Mouse (Mus musculus): ENCODE data around the gene Rtn4. TPM values are rescaled to one million over a fixed set of nuclear protein-coding genes. Genes with fewer than 3 reads are reported as not detected.
"Not testable (repeated sequence)": the region's sequence is repeated elsewhere in the genome, so short reads cannot be mapped to it uniquely, and the experiment has no call there.

Gene Rtn4
- polyA plus RNA-seq, 1 experiment from 2014 or later: 59.3 TPM

GRCm38 (mm10) chr11:29747881-29748280 lies 55.1 kb downstream of the Rtn4 start:
- Histone ChIP-seq H3K27ac (ENCODE audit: low read length) (no peak overlapping the region), H3K27me3 (ENCODE audit: control insufficient read depth, insufficient read depth, low read length) (no peaks in the 10 kb centered on the region), H3K36me3 (ENCODE audit: control insufficient read depth, insufficient read depth) (peaks cover 21% of the 10 kb centered on the region), H3K9ac (ENCODE audit: low read length) (no peak overlapping the region), H3K4me1 (ENCODE audit: control insufficient read depth, insufficient read depth, low read length) (0 out of 2 replicates have a peak, but pooled peaks cover 4% of the 10 kb centered on the region), H3K9me3 (replicated peaks; ENCODE audit: control insufficient read depth, low read length) (no peaks in the 10 kb centered on the region), H3K4me3 (ENCODE audit: low read length) (no peak overlapping the region), H3K4me2 (ENCODE audit: low read depth, low read length) (no peak overlapping the region)
- no peak for ATAC-seq (replicated peaks; ENCODE audit: extremely low read depth, insufficient read depth, low FRiP score)
- WGBS: 44% methylated on average over 1 of the region's 1 CpGs

DNA sequence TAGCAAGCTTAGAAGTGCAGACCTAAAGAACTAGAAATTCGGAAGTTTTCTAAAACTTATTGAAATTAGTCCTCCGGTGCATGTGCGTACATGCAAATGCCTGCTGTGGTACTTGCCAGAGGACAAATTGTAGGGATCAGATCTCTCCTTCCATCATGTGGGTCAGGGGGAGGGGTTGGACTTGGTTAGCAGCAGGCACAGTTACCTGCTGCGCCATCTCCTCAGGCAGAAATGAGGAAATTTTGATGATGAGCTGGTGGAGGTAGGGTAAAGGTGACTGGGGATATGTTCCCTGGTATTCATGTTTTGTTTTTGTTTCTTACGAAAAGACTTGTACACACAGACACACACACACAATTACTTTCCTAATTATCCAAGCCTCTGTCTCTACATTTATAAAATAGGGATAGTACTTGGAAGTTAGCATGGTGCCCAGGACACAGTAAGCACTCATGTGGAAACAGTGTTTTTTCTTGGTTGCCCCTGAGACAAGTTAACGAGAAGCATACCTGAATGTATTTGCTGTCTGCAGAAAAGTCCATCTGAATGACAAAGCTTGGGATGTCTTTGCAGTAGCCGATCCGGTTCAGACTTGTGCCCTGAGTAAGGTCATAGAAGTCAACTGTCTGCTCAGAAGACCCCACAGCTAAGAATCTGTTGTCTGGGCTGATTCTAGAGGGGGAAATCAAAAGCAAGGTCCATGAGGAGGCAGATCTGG lies 56.2 kb downstream of the Rtn4 start:
- Histone ChIP-seq H3K4me1 (ENCODE audit: control insufficient read depth, insufficient read depth, low read length) (0 out of 2 replicates have a peak, but pooled peaks cover 4% of the 10 kb centered on the region), H3K9ac (ENCODE audit: low read length) (no peak overlapping the region), H3K27ac (ENCODE audit: low read length) (no peak overlapping the region), H3K9me3 (replicated peaks; ENCODE audit: control insufficient read depth, low read length) (no peaks in the 10 kb centered on the region), H3K4me2 (ENCODE audit: low read depth, low read length) (no peak overlapping the region), H3K4me3 (ENCODE audit: low read length) (no peak overlapping the region), H3K36me3 (ENCODE audit: control insufficient read depth, insufficient read depth) (peaks cover 18% of the 10 kb centered on the region), H3K27me3 (ENCODE audit: control insufficient read depth, insufficient read depth, low read length) (no peaks in the 10 kb centered on the region)
- ATAC-seq (replicated peaks; ENCODE audit: extremely low read depth, insufficient read depth, low FRiP score): no peak
- WGBS: 89% methylated on average over 8 of the region's 8 CpGs

DNA sequence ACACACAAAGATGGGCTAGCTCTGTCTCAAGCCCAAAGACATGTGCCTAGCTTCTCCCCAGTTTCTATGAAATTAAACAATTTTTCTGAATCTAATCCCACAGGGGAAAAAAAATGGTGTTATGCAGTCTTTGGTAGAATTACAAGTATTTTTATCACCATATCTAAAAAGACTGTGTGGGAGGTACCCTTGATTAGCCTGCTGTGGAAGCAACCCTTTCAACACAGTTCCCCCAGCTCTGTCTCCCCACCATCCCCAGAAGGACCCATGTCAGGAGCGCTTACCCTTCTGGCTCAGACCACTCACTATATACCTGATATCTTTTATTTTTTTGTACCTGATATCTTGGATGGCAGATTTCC lies 56.7 kb downstream of the Rtn4 start:
- 97% methylated on average over 1 of the region's 1 CpGs for WGBS
- Histone ChIP-seq H3K4me3 (ENCODE audit: low read length) (no peak overlapping the region), H3K9me3 (replicated peaks; ENCODE audit: control insufficient read depth, low read length) (no peaks in the 10 kb centered on the region), H3K4me1 (ENCODE audit: control insufficient read depth, insufficient read depth, low read length) (0 out of 2 replicates have a peak, but pooled peaks cover 4% of the 10 kb centered on the region), H3K27ac (ENCODE audit: low read length) (no peak overlapping the region), H3K27me3 (ENCODE audit: control insufficient read depth, insufficient read depth, low read length) (no peaks in the 10 kb centered on the region), H3K36me3 (ENCODE audit: control insufficient read depth, insufficient read depth) (peaks cover 16% of the 10 kb centered on the region), H3K4me2 (ENCODE audit: low read depth, low read length) (no peak overlapping the region), H3K9ac (ENCODE audit: low read length) (no peak overlapping the region)
- no peak for ATAC-seq (replicated peaks; ENCODE audit: extremely low read depth, insufficient read depth, low FRiP score)

DNA sequence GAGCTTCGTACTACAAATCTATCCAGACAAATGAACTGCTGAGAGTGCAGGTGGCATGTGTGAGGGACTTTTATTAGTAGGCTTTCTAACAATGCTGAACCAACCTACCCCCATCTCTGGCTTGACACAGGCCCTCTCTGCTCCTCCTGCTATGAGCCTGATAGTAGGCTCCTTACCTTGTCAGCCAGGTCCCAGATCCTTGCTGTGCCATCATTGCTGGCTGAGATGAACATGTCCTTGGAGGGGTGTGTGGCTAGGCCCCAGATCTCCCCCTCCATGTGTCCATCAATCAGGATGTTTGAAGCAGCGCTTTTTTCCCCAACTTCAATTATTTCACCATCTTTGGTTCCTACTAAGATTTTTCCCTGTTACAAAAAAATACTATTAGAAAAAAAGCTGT lies 58.3 kb downstream of the Rtn4 start:
- Histone ChIP-seq H3K4me3 (ENCODE audit: low read length) (no peak overlapping the region), H3K27me3 (ENCODE audit: control insufficient read depth, insufficient read depth, low read length) (no peaks in the 10 kb centered on the region), H3K4me2 (ENCODE audit: low read depth, low read length) (no peak overlapping the region), H3K4me1 (ENCODE audit: control insufficient read depth, insufficient read depth, low read length) (0 out of 2 replicates have a peak, but pooled peaks cover 4% of the 10 kb centered on the region), H3K9me3 (replicated peaks; ENCODE audit: control insufficient read depth, low read length) (no peaks in the 10 kb centered on the region), H3K9ac (ENCODE audit: low read length) (no peak overlapping the region), H3K27ac (ENCODE audit: low read length) (no peak overlapping the region), H3K36me3 (ENCODE audit: control insufficient read depth, insufficient read depth) (peaks cover 9% of the 10 kb centered on the region)
- no peak for ATAC-seq (replicated peaks; ENCODE audit: extremely low read depth, insufficient read depth, low FRiP score)
- WGBS: 87% methylated on average over 2 of the region's 2 CpGs

DNA sequence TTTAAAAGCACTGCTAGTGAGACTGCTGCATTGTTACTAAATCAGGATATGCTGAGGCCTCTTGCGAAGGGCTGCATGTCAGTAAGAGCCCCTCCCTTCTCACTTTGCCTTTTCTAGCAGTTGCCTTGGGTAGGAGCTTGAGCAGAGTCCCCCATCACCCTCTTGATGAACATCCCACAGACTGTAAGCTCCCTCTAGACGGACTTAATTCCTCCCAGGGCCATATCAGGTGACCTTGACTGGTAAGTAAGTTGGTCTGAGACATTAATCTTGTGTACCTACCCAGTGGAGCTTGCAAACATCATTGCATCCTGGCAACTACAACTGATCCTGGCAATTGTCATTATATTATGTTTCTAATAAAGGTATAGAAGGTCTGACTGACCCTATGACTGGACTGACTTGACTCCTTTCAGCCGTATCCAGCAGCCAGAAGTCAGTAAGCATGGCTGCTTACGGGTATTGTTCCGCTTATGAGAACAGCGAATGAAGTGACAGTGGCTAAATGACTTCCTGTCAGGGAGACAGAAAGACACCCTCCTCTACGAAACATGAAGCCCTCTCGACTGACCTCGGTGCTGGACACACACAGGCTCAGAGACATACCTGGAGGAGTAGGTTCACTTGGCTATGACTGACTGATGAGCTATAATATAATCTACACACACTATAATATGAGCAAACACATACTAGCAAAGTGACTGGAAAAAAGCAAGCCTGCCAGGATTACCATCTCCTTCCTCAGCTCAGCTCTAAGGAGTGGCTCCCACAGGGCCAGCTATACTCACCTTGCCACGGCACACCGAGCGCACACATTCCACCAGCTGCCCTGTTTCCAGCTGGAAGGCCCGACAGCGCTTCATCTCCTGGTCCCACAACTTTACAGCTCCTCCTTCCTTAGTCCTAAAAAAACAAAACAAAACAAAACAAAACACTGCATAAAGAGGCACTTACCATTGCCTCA lies 59.2 kb downstream of the Rtn4 start:
- no peak overlapping the region for H3K27ac ChIP-seq (ENCODE audit: low read length)
- no peak overlapping the region for H3K4me2 ChIP-seq (ENCODE audit: low read depth, low read length)
- WGBS: 82% methylated on average over 14 of the region's 14 CpGs

DNA sequence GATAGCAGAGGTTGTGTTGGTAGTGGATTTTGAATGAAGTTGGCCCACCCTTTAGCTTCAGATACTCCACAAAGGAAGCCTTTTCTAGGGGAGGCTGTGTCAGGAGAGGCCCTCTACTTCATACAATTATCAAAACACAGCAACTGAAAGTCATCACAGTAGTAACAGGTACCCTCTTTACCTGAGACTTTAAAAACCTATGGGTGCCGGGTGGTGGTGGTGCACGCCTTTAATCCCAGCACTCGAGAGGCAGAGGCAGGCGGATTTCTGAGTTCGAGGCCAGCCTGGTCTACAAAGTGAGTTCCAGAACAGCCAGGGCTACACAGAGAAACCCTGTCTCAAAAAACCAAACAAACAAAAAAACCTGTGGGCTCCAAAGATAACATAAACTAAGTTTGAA lies 63.3 kb downstream of the Rtn4 start:
- ATAC-seq (replicated peaks; ENCODE audit: extremely low read depth, insufficient read depth, low FRiP score); H3K4me2 ChIP-seq (ENCODE audit: low read depth, low read length); H3K4me3 ChIP-seq (ENCODE audit: low read length); H3K27me3 ChIP-seq (ENCODE audit: control insufficient read depth, insufficient read depth, low read length); H3K36me3 ChIP-seq (ENCODE audit: control insufficient read depth, insufficient read depth); H3K27ac ChIP-seq (ENCODE audit: low read length); H3K9me3 ChIP-seq (replicated peaks; ENCODE audit: control insufficient read depth, low read length); H3K9ac ChIP-seq (ENCODE audit: low read length): not testable (repeated sequence)
- H3K4me1 ChIP-seq (ENCODE audit: control insufficient read depth, insufficient read depth, low read length): peaks cover 13% of the 10 kb centered on the region
- 92% methylated on average over 5 of the region's 5 CpGs for WGBS

More for the DNA sequence above, 59.2 kb downstream of the Rtn4 start:
- no peaks in the 10 kb centered on the region for H3K9me3 ChIP-seq (replicated peaks; ENCODE audit: control insufficient read depth, low read length)
- no peak overlapping the region for H3K9ac ChIP-seq (ENCODE audit: low read length)
- no peak for ATAC-seq (replicated peaks; ENCODE audit: extremely low read depth, insufficient read depth, low FRiP score)
- no peak overlapping the region for H3K4me3 ChIP-seq (ENCODE audit: low read length)
- H3K36me3 ChIP-seq (ENCODE audit: control insufficient read depth, insufficient read depth): peaks cover under 1% of the 10 kb centered on the region; the same call in 1 of the 2 replicates
- H3K27me3 ChIP-seq (ENCODE audit: control insufficient read depth, insufficient read depth, low read length): no peaks in the 10 kb centered on the region
- H3K4me1 ChIP-seq (ENCODE audit: control insufficient read depth, insufficient read depth, low read length): peaks cover 6% of the 10 kb centered on the region; the same call in 1 of the 2 replicates

- H3K4me1 ChIP-seq (ENCODE audit: control insufficient read depth, insufficient read depth, low read length): peaks cover 9% of the 10 kb centered on the region
- H3K9ac ChIP-seq (ENCODE audit: low read length): no peak overlapping the region
- no peak overlapping the region for H3K4me3 ChIP-seq (ENCODE audit: low read length)
- no peaks in the 10 kb centered on the region for H3K36me3 ChIP-seq (ENCODE audit: control insufficient read depth, insufficient read depth)
- H3K4me2 ChIP-seq (ENCODE audit: low read depth, low read length): no peak overlapping the region
- H3K27me3 ChIP-seq (ENCODE audit: control insufficient read depth, insufficient read depth, low read length): no peaks in the 10 kb centered on the region
- ATAC-seq (replicated peaks; ENCODE audit: extremely low read depth, insufficient read depth, low FRiP score): no peak
- H3K9me3 ChIP-seq (replicated peaks; ENCODE audit: control insufficient read depth, low read length): no peaks in the 10 kb centered on the region
- H3K27ac ChIP-seq (ENCODE audit: low read length): no peak overlapping the region
- WGBS: 89% methylated on average over 5 of the region's 5 CpGs
Measured at GRCm38 (mm10) chr11:29758617-29759016, 65.9 kb downstream of the Rtn4 start.

DNA sequence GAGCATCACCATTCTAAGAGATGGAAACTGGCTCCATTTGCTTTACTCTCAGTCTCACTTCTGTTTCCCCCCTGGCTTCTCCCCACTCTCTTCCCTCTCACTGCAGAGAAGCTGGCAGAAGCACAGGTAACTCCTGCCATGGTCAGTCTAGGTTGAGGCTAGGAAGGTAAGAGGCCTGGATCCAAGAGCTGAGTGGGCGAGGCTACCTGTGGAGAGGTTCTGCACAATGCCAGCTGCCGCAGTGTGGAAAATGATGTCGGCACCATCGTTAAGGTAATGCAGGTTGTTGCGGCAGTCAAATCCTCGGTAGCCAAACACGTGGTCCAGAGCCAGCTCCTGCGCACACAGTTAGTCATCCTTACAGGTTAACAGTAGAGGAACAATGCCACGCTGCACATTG lies 68.6 kb downstream of the Rtn4 start:
- no peak overlapping the region for H3K4me2 ChIP-seq (ENCODE audit: low read depth, low read length)
- ATAC-seq (replicated peaks; ENCODE audit: extremely low read depth, insufficient read depth, low FRiP score): no peak
- H3K4me3 ChIP-seq (ENCODE audit: low read length): no peak overlapping the region
- 91% methylated on average over 9 of the region's 9 CpGs for WGBS
- no peaks in the 10 kb centered on the region for H3K36me3 ChIP-seq (ENCODE audit: control insufficient read depth, insufficient read depth)
- H3K9me3 ChIP-seq (replicated peaks; ENCODE audit: control insufficient read depth, low read length): no peaks in the 10 kb centered on the region
- no peak overlapping the region for H3K27ac ChIP-seq (ENCODE audit: low read length)
- no peaks in the 10 kb centered on the region for H3K27me3 ChIP-seq (ENCODE audit: control insufficient read depth, insufficient read depth, low read length)
- H3K4me1 ChIP-seq (ENCODE audit: control insufficient read depth, insufficient read depth, low read length): peaks cover 9% of the 10 kb centered on the region
- H3K9ac ChIP-seq (ENCODE audit: low read length): no peak overlapping the region

- no peak overlapping the region for H3K4me3 ChIP-seq (ENCODE audit: low read length)
- H3K27ac ChIP-seq (ENCODE audit: low read length): no peak overlapping the region
- no peaks in the 10 kb centered on the region for H3K9me3 ChIP-seq (replicated peaks; ENCODE audit: control insufficient read depth, low read length)
- H3K9ac ChIP-seq (ENCODE audit: low read length): no peak overlapping the region
- no peak for ATAC-seq (replicated peaks; ENCODE audit: extremely low read depth, insufficient read depth, low FRiP score)
- H3K4me1 ChIP-seq (ENCODE audit: control insufficient read depth, insufficient read depth, low read length): peaks cover 5% of the 10 kb centered on the region
- H3K27me3 ChIP-seq (ENCODE audit: control insufficient read depth, insufficient read depth, low read length): no peaks in the 10 kb centered on the region
- H3K4me2 ChIP-seq (ENCODE audit: low read depth, low read length): no peak overlapping the region
- H3K36me3 ChIP-seq (ENCODE audit: control insufficient read depth, insufficient read depth): no peaks in the 10 kb centered on the region
- 90% methylated on average over 1 of the region's 1 CpGs for WGBS
Measured at GRCm38 (mm10) chr11:29762768-29763167, 70.0 kb downstream of the Rtn4 start.

Measured in heart, embryonic 16.5 days (tissue).